Mouse (Mus musculus) E14TG2a.4 (cell line): Measurements from ENCODE around the gene Phactr2.

Experiments used
- H3K27me3 ChIP-seq: 2 replicates; pipeline ENCODE4 v1.6.1; 2014; ENCODE audit warnings: low read length, control low read depth; ENCODE audit not compliant: insufficient read depth
- H3K36me3 ChIP-seq: 2 replicates; pipeline ENCODE4 v1.6.1; 2014; ENCODE audit warnings: low read length, control low read depth; ENCODE audit not compliant: insufficient read depth
- H3K4me1 ChIP-seq: replicated peaks from 2 replicates; pipeline ENCODE4 v1.6.1; 2014; ENCODE audit warnings: low read depth, low read length, control low read depth
- H3K4me3 ChIP-seq: replicated peaks from 2 replicates; pipeline ENCODE4 v1.5.1; 2014; ENCODE audit warnings: mild to moderate bottlenecking, low read length
- H3K9me3 ChIP-seq: 2 replicates; pipeline ENCODE4 v1.6.1; 2014; ENCODE audit warnings: low read length, control low read depth
- CTCF ChIP-seq: conservative IDR thresholded peaks from 2 replicates; pipeline ENCODE4 v1.5.1; 2014; ENCODE audit warnings: low read length
- NANOG ChIP-seq: IDR thresholded peaks from 2 replicates; pipeline ENCODE4 v1.6.1; 2014; ENCODE audit warnings: borderline replicate concordance, low read length, mixed read lengths
- POU5F1 ChIP-seq: IDR thresholded peaks from 2 replicates; pipeline ENCODE4 v1.6.1; 2014; ENCODE audit warnings: low read length, borderline replicate concordance

The Phactr2 gene

DNA sequence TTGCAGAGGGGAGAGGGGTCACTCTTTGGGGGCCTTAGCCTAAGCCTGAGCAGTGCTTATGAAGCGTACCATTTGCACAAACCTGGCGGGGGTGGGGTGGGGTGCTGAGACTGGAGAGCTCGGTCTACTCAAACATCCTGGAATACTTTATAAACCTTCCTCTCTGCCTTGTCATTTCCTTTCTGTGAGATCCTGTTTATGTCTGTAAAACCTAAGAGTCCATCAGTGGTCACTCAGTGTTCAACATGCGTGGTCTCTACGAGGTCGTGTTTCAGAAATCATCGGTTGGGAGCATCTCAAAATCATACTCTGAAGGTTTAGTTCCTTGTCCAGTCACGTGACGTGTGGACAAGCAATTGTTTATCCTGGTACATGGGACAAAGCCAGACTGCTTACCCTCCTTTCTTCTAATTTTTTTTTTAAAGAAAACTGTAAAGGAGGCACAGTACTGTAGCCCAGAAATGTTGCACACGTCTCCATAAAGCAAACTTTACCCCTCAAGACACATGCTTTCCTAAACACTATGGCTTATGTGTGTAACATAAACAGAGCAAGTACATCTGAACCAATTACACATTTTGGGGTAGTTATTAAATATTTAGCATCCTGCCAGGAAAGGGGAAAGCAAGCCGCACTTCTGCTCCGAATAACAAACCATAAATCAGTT lies 150.9 kb downstream of the Phactr2 start:
- TF ChIP-seq CTCF, result no peak
- no peak for TF ChIP-seq POU5F1
- TF ChIP-seq NANOG, result no peak
- Histone ChIP-seq H3K4me1 (peaks cover 14% of the 10 kb centered on the region), H3K27me3 (peaks cover 16% of the 10 kb centered on the region), H3K9me3 (no peaks in the 10 kb centered on the region), H3K4me3 (peak overlapping the region; percentile 79), H3K36me3 (no peaks in the 10 kb centered on the region)

DNA sequence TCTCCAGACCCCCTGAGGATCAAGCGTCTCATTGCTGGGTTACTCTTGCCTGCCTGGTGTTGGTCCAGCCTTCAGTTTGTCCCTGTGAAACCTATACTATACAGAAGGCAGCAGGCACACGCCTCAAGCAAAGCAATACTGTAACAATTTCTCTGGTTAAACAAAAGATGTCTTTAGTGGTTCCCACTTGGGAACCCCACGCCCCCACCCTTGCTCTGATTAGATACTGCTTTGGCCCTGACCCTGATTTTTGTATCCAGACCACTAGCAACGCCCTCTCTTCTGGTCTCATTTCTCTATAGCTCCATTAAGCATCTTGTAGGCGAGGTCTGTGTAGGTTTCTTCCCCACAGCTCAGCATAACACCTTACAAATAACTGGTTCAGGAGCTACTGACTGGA lies 159.2 kb downstream of the Phactr2 start:
- TF ChIP-seq NANOG, result no peak
- TF ChIP-seq CTCF, result no peak
- TF ChIP-seq POU5F1, result no peak
- Histone ChIP-seq H3K9me3 (no peaks in the 10 kb centered on the region), H3K4me1 (no peaks in the 10 kb centered on the region)

GRCm38 (mm10) chr10:13312576-13312975 lies 161.6 kb downstream of the Phactr2 start:
- H3K36me3 ChIP-seq, result no peaks in the 10 kb centered on the region
- no peaks in the 10 kb centered on the region for H3K27me3 ChIP-seq
- no peaks in the 10 kb centered on the region for H3K9me3 ChIP-seq
- no peak overlapping the region for H3K4me3 ChIP-seq
- H3K4me1 ChIP-seq, result no peaks in the 10 kb centered on the region
- TF ChIP-seq POU5F1 (no peak), CTCF (no peak), NANOG (no peak)

More for the DNA sequence above, 159.2 kb downstream of the Phactr2 start:
- Histone ChIP-seq H3K4me3 (no peak overlapping the region), H3K27me3 (no peaks in the 10 kb centered on the region), H3K36me3 (no peaks in the 10 kb centered on the region)

DNA sequence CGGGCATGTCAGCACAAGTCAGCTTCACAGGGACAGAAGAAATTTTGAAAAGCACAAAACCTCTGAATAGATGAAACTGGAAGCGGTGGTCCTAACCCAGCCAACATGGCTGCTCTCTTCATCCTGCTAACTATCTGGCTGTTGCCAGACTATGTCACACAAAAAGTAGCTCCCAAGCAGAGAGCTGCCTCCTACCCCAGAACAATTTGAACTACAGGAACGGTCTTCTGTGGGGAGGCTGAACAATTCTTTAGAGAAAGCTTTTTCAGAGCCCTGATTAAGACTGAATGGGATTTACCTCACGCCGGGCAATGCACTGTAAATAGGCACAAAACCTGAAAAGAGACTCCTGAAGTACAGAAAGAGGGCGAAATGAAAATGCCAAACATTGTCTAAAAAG lies 162.6 kb downstream of the Phactr2 start:
- Histone ChIP-seq H3K4me1 (no peaks in the 10 kb centered on the region), H3K27me3 (no peaks in the 10 kb centered on the region), H3K4me3 (no peak overlapping the region), H3K9me3 (no peaks in the 10 kb centered on the region), H3K36me3 (no peaks in the 10 kb centered on the region)
- TF ChIP-seq NANOG (no peak), POU5F1 (no peak), CTCF (no peak)

DNA sequence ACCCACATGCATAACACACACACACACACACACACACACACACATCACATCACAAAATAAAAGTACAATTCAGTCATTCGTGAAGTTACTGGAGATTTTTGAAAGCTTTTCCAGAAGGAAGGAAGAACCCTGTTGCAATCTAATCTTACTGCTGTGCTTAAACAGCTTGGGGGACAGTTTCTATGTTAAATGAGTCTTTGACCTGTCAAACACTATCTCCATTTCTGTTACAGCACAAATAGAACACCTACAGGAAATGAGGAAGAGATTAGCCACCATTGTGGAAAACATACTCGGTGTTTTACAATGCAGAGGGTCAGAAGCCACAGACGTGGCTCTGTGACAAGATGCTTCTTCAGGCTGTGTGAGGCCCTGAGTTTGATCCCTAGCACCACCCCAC lies 164.1 kb downstream of the Phactr2 start:
- Histone ChIP-seq H3K27me3 (no peaks in the 10 kb centered on the region), H3K9me3 (0 out of 2 replicates have a peak, but pooled peaks cover 4% of the 10 kb centered on the region), H3K4me1 (no peaks in the 10 kb centered on the region), H3K4me3 (no peak overlapping the region), H3K36me3 (no peaks in the 10 kb centered on the region)
- TF ChIP-seq POU5F1 (no peak), CTCF (no peak)

DNA sequence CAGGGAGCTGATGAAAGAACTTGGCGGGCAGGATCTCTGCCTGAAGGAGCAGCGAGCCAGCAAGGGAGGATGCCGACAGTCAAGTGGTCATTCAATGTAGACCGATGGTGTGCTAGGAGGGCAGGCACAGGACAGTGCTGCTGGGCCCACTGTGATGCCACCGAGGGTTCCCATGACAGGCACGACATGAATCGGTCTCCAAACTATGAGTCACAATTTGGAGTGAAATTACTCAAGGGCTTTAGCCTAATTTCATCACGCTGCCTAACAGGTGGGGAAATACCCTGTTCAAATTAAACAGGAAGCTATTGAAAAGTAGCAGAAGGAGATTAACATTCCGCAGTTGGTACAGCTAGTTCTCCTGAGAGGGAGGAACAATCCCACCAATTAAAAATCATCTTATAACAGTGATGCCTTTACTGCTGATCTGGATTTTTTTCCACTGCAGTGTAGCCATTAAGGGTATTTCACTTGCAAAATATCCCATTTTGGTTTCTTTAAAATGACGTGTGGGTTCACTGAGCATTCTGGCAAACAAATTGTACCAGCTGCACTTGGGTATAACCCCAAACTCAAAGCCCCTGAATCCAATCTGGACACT lies 169.5 kb downstream of the Phactr2 start:
- Histone ChIP-seq H3K9me3 (0 out of 2 replicates have a peak, but pooled peaks cover 4% of the 10 kb centered on the region), H3K4me1 (no peaks in the 10 kb centered on the region), H3K4me3 (no peak overlapping the region), H3K27me3 (no peaks in the 10 kb centered on the region), H3K36me3 (no peaks in the 10 kb centered on the region)
- TF ChIP-seq POU5F1 (no peak), NANOG (no peak), CTCF (no peak)

- Histone ChIP-seq H3K9me3 (0 out of 2 replicates have a peak, but pooled peaks cover 4% of the 10 kb centered on the region), H3K27me3 (no peaks in the 10 kb centered on the region), H3K4me1 (no peaks in the 10 kb centered on the region), H3K4me3 (no peak overlapping the region), H3K36me3 (no peaks in the 10 kb centered on the region)
- no peak for TF ChIP-seq NANOG
Observed at GRCm38 (mm10) chr10:13303271-13304265, 170.6 kb downstream of the Phactr2 start.

DNA sequence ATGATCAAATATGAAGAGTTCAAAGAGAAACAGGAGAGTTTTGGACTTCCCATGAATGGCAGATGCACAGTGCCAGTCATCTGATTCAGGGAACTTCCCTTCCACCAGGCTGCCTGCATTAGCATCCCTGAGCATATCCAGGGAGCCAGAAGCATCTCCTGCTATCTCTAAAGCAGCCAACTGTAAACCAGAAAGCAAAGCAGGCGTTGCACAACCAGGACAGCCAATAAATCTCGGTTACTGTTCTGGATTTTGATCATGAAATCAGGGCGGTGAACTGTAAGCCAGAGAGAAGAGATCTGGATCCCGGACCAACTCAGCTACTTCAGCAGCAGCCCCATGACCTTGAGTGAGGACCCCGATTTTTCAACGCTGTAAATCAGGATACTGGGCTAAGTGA lies 173.6 kb downstream of the Phactr2 start:
- H3K9me3 ChIP-seq, result no peaks in the 10 kb centered on the region
- no peaks in the 10 kb centered on the region for H3K36me3 ChIP-seq
- no peaks in the 10 kb centered on the region for H3K27me3 ChIP-seq
- no peak overlapping the region for H3K4me3 ChIP-seq
- no peak for TF ChIP-seq NANOG
- no peaks in the 10 kb centered on the region for H3K4me1 ChIP-seq
